In genomic region chr10:105569573-105569972, GRCm38 (mm10) we compare ENCODE assay signal across 21 mouse cellular contexts. TPM values are rescaled to one million over a fixed set of nuclear protein-coding genes. Genes with fewer than 3 reads are reported as not detected.
DNase-seq lines count a peak whose midpoint lies in the region; ATAC-seq and TF ChIP-seq lines count a peak whose summit lies in the region.
"Had no signal": no experiment of that assay in that cellular context is flagged by ENCODE, and none has a peak within 500 bp of the region (broad histone marks: within the 10 kb centered on the region; RNA-seq: fewer than 3 reads in every experiment).

No protein-coding gene starts in this region.

- H3K36me3 ChIP-seq in hindbrain, embryonic 13.5 days: no peaks in the 10 kb centered on the region; the same call in 1 of the 2 replicates
- no peaks in the 10 kb centered on the region for H3K36me3 ChIP-seq in hindbrain, embryonic 12.5 days
- no peaks in the 10 kb centered on the region for H3K36me3 ChIP-seq in hindbrain, postnatal 0 days (ENCODE audit: insufficient read depth, low read length)
- H3K36me3 ChIP-seq in hindbrain, embryonic 16.5 days (ENCODE audit: control insufficient read depth, insufficient read depth, low read length): no peaks in the 10 kb centered on the region
- no peaks in the 10 kb centered on the region for H3K36me3 ChIP-seq in liver, embryonic 14.5 days (replicated peaks; ENCODE audit: control insufficient read depth, insufficient read depth, low read depth)
- H3K36me3 ChIP-seq in MEL (ENCODE audit: control insufficient read depth in 1 of 2, insufficient read depth in 2 of 2, low read length in 2 of 2): no peaks in the 10 kb centered on the region
- H3K36me3 ChIP-seq: embryonic facial prominence, embryonic 12.5 days; forebrain, embryonic 15.5 days had no signal

- 88% methylated on average over 4 of the region's 4 CpGs for WGBS in hindbrain, embryonic 13.5 days
- 85% methylated on average over 4 of the region's 4 CpGs for WGBS in hindbrain, embryonic 12.5 days
- WGBS in hindbrain, postnatal 0 days: 92% methylated on average over 4 of the region's 4 CpGs
- 89% methylated on average over 4 of the region's 4 CpGs for WGBS in hindbrain, embryonic 16.5 days
- WGBS in liver, embryonic 14.5 days (ENCODE audit: insufficient replicate concordance): 19% methylated on average over 4 of the region's 4 CpGs

- H3K9ac ChIP-seq in hindbrain, embryonic 13.5 days: no peak overlapping the region
- H3K9ac ChIP-seq in hindbrain, embryonic 12.5 days: no peak overlapping the region
- H3K9ac ChIP-seq in hindbrain, postnatal 0 days (replicated peaks; ENCODE audit: low read length): no peak overlapping the region
- no peak overlapping the region for H3K9ac ChIP-seq in hindbrain, embryonic 16.5 days (ENCODE audit: low read depth, low read length)
- no peak overlapping the region for H3K9ac ChIP-seq in liver, embryonic 14.5 days (replicated peaks)
- H3K9ac ChIP-seq in MEL (ENCODE audit: control insufficient read depth, low read depth, low read length, poor library complexity, severe bottlenecking): no peak overlapping the region
- H3K9ac ChIP-seq: embryonic facial prominence, embryonic 12.5 days; forebrain, embryonic 13.5 days; forebrain, embryonic 15.5 days; forebrain, postnatal 0 days had no signal

- no peak for TF ChIP-seq POLR2A in MEL (IDR thresholded peaks at IDR 0.05; ENCODE audit: control insufficient read depth in 1 of 2, insufficient read depth in 1 of 2, low read depth in 1 of 2, low read length in 2 of 2, poor library complexity in 1 of 2)

- peaks cover 36% of the 10 kb centered on the region for H3K4me1 ChIP-seq in hindbrain, embryonic 13.5 days (replicated peaks)
- peaks cover 22% of the 10 kb centered on the region for H3K4me1 ChIP-seq in hindbrain, embryonic 12.5 days
- no peaks in the 10 kb centered on the region; the same call in 1 of the 2 replicates for H3K4me1 ChIP-seq in hindbrain, postnatal 0 days (ENCODE audit: insufficient read depth, low read length)
- H3K4me1 ChIP-seq in hindbrain, embryonic 16.5 days (ENCODE audit: control insufficient read depth, insufficient read depth, low read depth, low read length): peaks cover 9% of the 10 kb centered on the region
- H3K4me1 ChIP-seq in liver, embryonic 14.5 days (replicated peaks; ENCODE audit: control insufficient read depth in 2 of 2, insufficient read depth in 2 of 2, low read length in 1 of 2): peaks cover 0 to 8% of the 10 kb centered on the region in 2 experiments; a peak in 2 of 4 replicates
- no peaks in the 10 kb centered on the region for H3K4me1 ChIP-seq in MEL (ENCODE audit: control insufficient read depth in 1 of 2, insufficient read depth in 2 of 2, low read length in 2 of 2)
- H3K4me1 ChIP-seq: embryonic facial prominence, embryonic 12.5 days had no signal

- ATAC-seq in hindbrain, embryonic 13.5 days (ENCODE audit: low FRiP score): no peak
- no peak for ATAC-seq in hindbrain, embryonic 12.5 days (ENCODE audit: low FRiP score)
- ATAC-seq in hindbrain, postnatal 0 days: no peak
- ATAC-seq in hindbrain, embryonic 16.5 days: no peak
- no peak for ATAC-seq in liver, embryonic 14.5 days (ENCODE audit: insufficient read depth)
- ATAC-seq: activated CD4-positive, CD25-positive, alpha-beta regulatory T cell, adult 4 months; forebrain, embryonic 13.5 days; forebrain, embryonic 15.5 days; forebrain, postnatal 0 days; Patski had no signal

- H3K27ac ChIP-seq in hindbrain, embryonic 13.5 days: no peak overlapping the region
- no peak overlapping the region for H3K27ac ChIP-seq in hindbrain, embryonic 12.5 days
- H3K27ac ChIP-seq in hindbrain, postnatal 0 days: no peak overlapping the region
- H3K27ac ChIP-seq in hindbrain, embryonic 16.5 days (ENCODE audit: low read depth, low read length): no peak overlapping the region
- H3K27ac ChIP-seq in liver, embryonic 14.5 days: no peak overlapping the region
- no peak overlapping the region for H3K27ac ChIP-seq in MEL (ENCODE audit: control insufficient read depth, low read depth, low read length)
- H3K27ac ChIP-seq: embryonic facial prominence, embryonic 10.5 days; embryonic facial prominence, embryonic 12.5 days; forebrain, embryonic 13.5 days; forebrain, embryonic 15.5 days had no signal

- H3K4me3 ChIP-seq in hindbrain, embryonic 13.5 days: no peak overlapping the region
- no peak overlapping the region for H3K4me3 ChIP-seq in hindbrain, embryonic 12.5 days
- H3K4me3 ChIP-seq in hindbrain, postnatal 0 days (ENCODE audit: low read length): no peak overlapping the region
- no peak overlapping the region for H3K4me3 ChIP-seq in hindbrain, embryonic 16.5 days (ENCODE audit: low read length)
- no peak overlapping the region for H3K4me3 ChIP-seq in liver, embryonic 14.5 days (ENCODE audit: insufficient read depth in 1 of 2, low read depth in 2 of 2, low read length in 2 of 2)
- no peak overlapping the region for H3K4me3 ChIP-seq in MEL (ENCODE audit: control insufficient read depth in 1 of 2, insufficient read depth in 1 of 2, low read depth in 2 of 2, low read length in 2 of 2)
- H3K4me3 ChIP-seq: embryonic facial prominence, embryonic 10.5 days; embryonic facial prominence, embryonic 12.5 days; forebrain, embryonic 13.5 days; forebrain, embryonic 15.5 days had no signal

- no peaks in the 10 kb centered on the region for H3K9me3 ChIP-seq in hindbrain, embryonic 13.5 days
- H3K9me3 ChIP-seq in hindbrain, embryonic 12.5 days (replicated peaks): no peaks in the 10 kb centered on the region
- H3K9me3 ChIP-seq in hindbrain, postnatal 0 days (ENCODE audit: low read length): no peaks in the 10 kb centered on the region
- H3K9me3 ChIP-seq in hindbrain, embryonic 16.5 days (ENCODE audit: control insufficient read depth, low read length): no peaks in the 10 kb centered on the region
- no peaks in the 10 kb centered on the region for H3K9me3 ChIP-seq in liver, embryonic 14.5 days (ENCODE audit: control insufficient read depth, low read length)
- no peaks in the 10 kb centered on the region for H3K9me3 ChIP-seq in MEL (replicated peaks; ENCODE audit: insufficient read depth, low read length)
- H3K9me3 ChIP-seq: embryonic facial prominence, embryonic 10.5 days; embryonic facial prominence, embryonic 12.5 days; forebrain, embryonic 13.5 days; forebrain, embryonic 15.5 days had no signal

- H3K4me2 ChIP-seq in hindbrain, embryonic 13.5 days: peak overlapping the region; percentile 80; the same call in 1 of the 2 replicates
- H3K4me2 ChIP-seq in hindbrain, embryonic 12.5 days (replicated peaks): no peak overlapping the region
- 0 out of 2 replicates have a peak overlapping the region, but pooled peaks have one; percentile 81 for H3K4me2 ChIP-seq in hindbrain, postnatal 0 days (ENCODE audit: low read depth, low read length)
- no peak overlapping the region for H3K4me2 ChIP-seq in hindbrain, embryonic 16.5 days (ENCODE audit: low read length)
- H3K4me2 ChIP-seq in liver, embryonic 14.5 days (ENCODE audit: low read depth): no peak overlapping the region
- H3K4me2 ChIP-seq: embryonic facial prominence, embryonic 12.5 days; forebrain, embryonic 13.5 days; forebrain, embryonic 15.5 days had no signal

- TF ChIP-seq CTCF in hindbrain, postnatal 0 days (IDR thresholded peaks at IDR 0.05; ENCODE audit: low read depth): no peak
- no peak for TF ChIP-seq CTCF in liver, embryonic 14.5 days (IDR thresholded peaks at IDR 0.05; ENCODE audit: low read depth)
- no peak for TF ChIP-seq CTCF in MEL (IDR thresholded peaks at IDR 0.05 in 2 of 3, conservative IDR thresholded peaks at IDR 0.05 in 1 of 3; ENCODE audit: control insufficient read depth in 1 of 3, insufficient read depth in 1 of 3, low read depth in 2 of 3, low read length in 3 of 3, poor library complexity in 1 of 3, severe bottlenecking in 1 of 3)

- TF ChIP-seq RAD21 in MEL (IDR thresholded peaks at IDR 0.05; ENCODE audit: low read depth, low read length): no peak

- no peak for DNase-seq in hindbrain, postnatal 0 days (ENCODE audit: low spot score)
- no peak for DNase-seq in liver, embryonic 14.5 days (ENCODE audit: low read depth in 3 of 3, low spot score in 3 of 3)
- DNase-seq in liver (no peak), MEL (ENCODE audit: low read depth, low spot score) (no peak)
- no peak for DNase-seq in right cerebral cortex, postnatal 10 days (ENCODE audit: low spot score in 2 of 2)
- DNase-seq: adrenal gland, adult 8-10 months; adrenal gland, postnatal 14 days; adrenal gland, postnatal 36 days; cerebellum, adult 11-12 months; cerebellum, adult 9-11 months; cerebellum, postnatal 36 days; forebrain, postnatal 0 days had no signal

- peak; percentile 32; the same call in 1 of the 2 replicates for TF ChIP-seq EP300 in liver, embryonic 14.5 days (IDR thresholded peaks at IDR 0.05; ENCODE audit: low read depth)
- TF ChIP-seq EP300 in MEL (IDR thresholded peaks at IDR 0.05; ENCODE audit: low read depth in 1 of 2, low read length in 2 of 2): no peak

- no peaks in the 10 kb centered on the region for H3K79me2 ChIP-seq in MEL (ENCODE audit: control insufficient read depth, insufficient read depth, low read length, poor library complexity)

- H3K27me3 ChIP-seq in hindbrain, embryonic 13.5 days: no peaks in the 10 kb centered on the region
- H3K27me3 ChIP-seq in hindbrain, embryonic 12.5 days: no peaks in the 10 kb centered on the region; the same call in 1 of the 2 replicates
- H3K27me3 ChIP-seq in hindbrain, postnatal 0 days (ENCODE audit: insufficient read depth, low read length): no peaks in the 10 kb centered on the region
- no peaks in the 10 kb centered on the region for H3K27me3 ChIP-seq in hindbrain, embryonic 16.5 days (replicated peaks; ENCODE audit: control insufficient read depth, insufficient read depth, low read length)
- H3K27me3 ChIP-seq in liver, embryonic 14.5 days (ENCODE audit: control insufficient read depth, insufficient read depth, low read length): peaks cover 4% of the 10 kb centered on the region
- no peaks in the 10 kb centered on the region for H3K27me3 ChIP-seq in MEL (ENCODE audit: control insufficient read depth in 1 of 2, insufficient read depth in 2 of 2, low read length in 2 of 2)
- H3K27me3 ChIP-seq: embryonic facial prominence, embryonic 12.5 days; forebrain, embryonic 15.5 days; Patski had no signal

TF ChIP-seq in MEL, 35 proteins besides CTCF, POLR2A, EP300 and RAD21:
- TF ChIP-seq TCF12 (IDR thresholded peaks at IDR 0.05; ENCODE audit: low read depth, low read length) (peak; percentile 10; the same call in 1 of the 2 replicates), BHLHE40 (IDR thresholded peaks at IDR 0.05; ENCODE audit: borderline replicate concordance, low read depth, low read length) (no peak)

RNA-seq across cellular contexts. Expression of gene Tmtc2, which starts 4.7 kb away (rescaled TPM):
- 11.9 TPM in 2 replicates for polyA plus RNA-seq in hindbrain, embryonic 13.5 days (2015; fragmentation: Nextera tagmentation; extraction: Ambion mirVana)
- polyA plus RNA-seq in hindbrain, embryonic 12.5 days (2016; fragmentation: Nextera tagmentation; extraction: Ambion mirVana): 19.6 and 19.9 TPM in 2 replicates
- total RNA-seq in hindbrain, postnatal 0 days (2014; rRNA removed): 19.3 and 19.4 TPM in 2 replicates
- 7.6 and 8.2 TPM in 2 replicates for polyA plus RNA-seq in hindbrain, postnatal 0 days (2015; fragmentation: Nextera tagmentation; extraction: Ambion mirVana)
- polyA plus RNA-seq in hindbrain, embryonic 16.5 days (2015; fragmentation: Nextera tagmentation; extraction: Ambion mirVana): 7.2 and 7.3 TPM in 2 replicates
- 0.32 and 0.44 TPM in 2 replicates for polyA plus RNA-seq in liver, embryonic 14.5 days (2012; rRNA removed)
- 0.33 and 0.42 TPM in 2 replicates for polyA plus RNA-seq in liver, embryonic 14.5 days (2014; fragmentation: Nextera tagmentation; extraction: Ambion mirVana)
- not detected in 2 replicates for total RNA-seq in MEL (2012; rRNA removed)
- polyA plus RNA-seq in MEL (2012; ENCODE audit: insufficient read depth in 1 of 2, insufficient read length in 2 of 2, low read depth in 1 of 2, low replicate concordance in 2 of 2, missing spikeins in 1 of 2): not detected
- polyA plus RNA-seq: activated CD4-positive, CD25-positive, alpha-beta regulatory T cell, adult 4 months had no signal

Comparison
In these comparisons a context has a peak if more than half of its experiments do, and no peak if none do; other contexts are left out.
1. H3K4me2 ChIP-seq: peak in hindbrain, embryonic 13.5 days (single experiment) and hindbrain, postnatal 0 days (single experiment); none in hindbrain, embryonic 12.5 days (single experiment), hindbrain, embryonic 16.5 days (single experiment) and liver, embryonic 14.5 days (single experiment).